Mouse (Mus musculus): ENCODE results near the gene Rbm39. TPM values are rescaled to one million over a fixed set of nuclear protein-coding genes. Genes with fewer than 3 reads are reported as not detected.
"Not testable (repeated sequence)": the region's sequence is repeated elsewhere in the genome, so short reads cannot be mapped to it uniquely, and the experiment has no call there.

Rbm39 gene
- total and polyA plus RNA-seq, 3 experiments = 282 to 795 (median 759) TPM

GRCm38 (mm10) chr2:156123731-156124130, 56.3 kb downstream of the Rbm39 start:
- TF ChIP-seq GATA2 (IDR thresholded peaks at IDR 0.05; ENCODE audit: borderline replicate concordance, low read depth, low read length) = no peak
- no peak for TF ChIP-seq TAL1 (conservative IDR thresholded peaks at IDR 0.05; ENCODE audit: low read depth, low read length)
- H3K9me3 ChIP-seq (replicated peaks) = no peaks in the 10 kb centered on the region
- no peak overlapping the region for H3K4me3 ChIP-seq (ENCODE audit: low read depth, low read length)
- DNase-seq (ENCODE audit: low spot score) = no peak
- no peak for ATAC-seq (ENCODE audit: extremely low read depth, insufficient number of reproducible peaks, low FRiP score, poor library complexity, severe bottlenecking)
- H3K4me1 ChIP-seq (ENCODE audit: insufficient read depth, low read depth, low read length) = no peaks in the 10 kb centered on the region; the same call in 1 of the 2 replicates
- H3K27me3 ChIP-seq (ENCODE audit: insufficient read depth, low read length) = no peaks in the 10 kb centered on the region
- peaks cover 63% of the 10 kb centered on the region for H3K36me3 ChIP-seq (replicated peaks)

GRCm38 (mm10) chr2:156119566-156119965, 60.5 kb downstream of the Rbm39 start:
- Histone ChIP-seq H3K9me3 (replicated peaks) (no peaks in the 10 kb centered on the region), H3K27me3 (ENCODE audit: insufficient read depth, low read length) (no peaks in the 10 kb centered on the region)
- no peak for ATAC-seq (ENCODE audit: extremely low read depth, insufficient number of reproducible peaks, low FRiP score, poor library complexity, severe bottlenecking)

GRCm38 (mm10) chr2:156112080-156112423, 68.0 kb downstream of the Rbm39 start:
- DNase-seq (ENCODE audit: low spot score) = not testable (repeated sequence)

More at GRCm38 (mm10) chr2:156119566-156119965, 60.5 kb downstream of the Rbm39 start:
- TF ChIP-seq TAL1 (conservative IDR thresholded peaks at IDR 0.05; ENCODE audit: low read depth, low read length) (no peak), GATA2 (IDR thresholded peaks at IDR 0.05; ENCODE audit: borderline replicate concordance, low read depth, low read length) (no peak), GATA1 (IDR thresholded peaks at IDR 0.05; ENCODE audit: borderline replicate concordance, low read length) (no peak), POLR2AphosphoS5 (IDR thresholded peaks at IDR 0.05; ENCODE audit: insufficient replicate concordance, low read depth, low read length) (no peak), CTCF (IDR thresholded peaks at IDR 0.05; ENCODE audit: low read depth, low read length) (no peak)
- peaks cover 24% of the 10 kb centered on the region for H3K36me3 ChIP-seq (replicated peaks)
- H3K4me1 ChIP-seq (ENCODE audit: insufficient read depth, low read depth, low read length) = no peaks in the 10 kb centered on the region
- DNase-seq (ENCODE audit: low spot score) = no peak
- no peak overlapping the region for H3K4me3 ChIP-seq (ENCODE audit: low read depth, low read length)

GRCm38 (mm10) chr2:156111358-156112079, 68.5 kb downstream of the Rbm39 start, which contains the start of the genes Cpne1 and Rbm12:
TSS of gene Cpne1 (minus strand) at chr2:156111965.
TSS of gene Rbm12 (minus strand) at chr2:156111978.
- peak; percentile 66 for ATAC-seq (ENCODE audit: extremely low read depth, insufficient number of reproducible peaks, low FRiP score, poor library complexity, severe bottlenecking)
- peak within 1 kb of the TSS; percentile 90 for H3K4me3 ChIP-seq (ENCODE audit: low read depth, low read length)
- H3K27me3 ChIP-seq (ENCODE audit: insufficient read depth, low read length) = no peaks in the 10 kb centered on the region
- H3K36me3 ChIP-seq (replicated peaks) = peaks cover 9% of the 10 kb centered on the region
- peaks cover 24% of the 10 kb centered on the region for H3K4me1 ChIP-seq (ENCODE audit: insufficient read depth, low read depth, low read length)
- H3K9me3 ChIP-seq (replicated peaks) = no peaks in the 10 kb centered on the region
- TF ChIP-seq GATA1 (IDR thresholded peaks at IDR 0.05; ENCODE audit: borderline replicate concordance, low read length) (no peak), GATA2 (IDR thresholded peaks at IDR 0.05; ENCODE audit: borderline replicate concordance, low read depth, low read length) (no peak), TAL1 (conservative IDR thresholded peaks at IDR 0.05; ENCODE audit: low read depth, low read length) (no peak), CTCF (IDR thresholded peaks at IDR 0.05; ENCODE audit: low read depth, low read length) (no peak), POLR2AphosphoS5 (IDR thresholded peaks at IDR 0.05; ENCODE audit: insufficient replicate concordance, low read depth, low read length) (no peak)
- peak; percentile 79 for DNase-seq (ENCODE audit: low spot score)

More at GRCm38 (mm10) chr2:156112080-156112423, 68.0 kb downstream of the Rbm39 start:
- H3K36me3 ChIP-seq (replicated peaks); H3K9me3 ChIP-seq (replicated peaks); H3K27me3 ChIP-seq (ENCODE audit: insufficient read depth, low read length); ATAC-seq (ENCODE audit: extremely low read depth, insufficient number of reproducible peaks, low FRiP score, poor library complexity, severe bottlenecking): not testable (repeated sequence)
- Histone ChIP-seq H3K4me1 (ENCODE audit: insufficient read depth, low read depth, low read length) (peaks cover 20% of the 10 kb centered on the region), H3K4me3 (ENCODE audit: low read depth, low read length) (peak overlapping the region; percentile 90)

- Histone ChIP-seq H3K27me3 (ENCODE audit: insufficient read depth, low read length) (no peaks in the 10 kb centered on the region), H3K4me3 (ENCODE audit: low read depth, low read length) (peak overlapping the region; percentile 90), H3K4me1 (ENCODE audit: insufficient read depth, low read depth, low read length) (peaks cover 29% of the 10 kb centered on the region), H3K9me3 (replicated peaks) (no peaks in the 10 kb centered on the region), H3K36me3 (replicated peaks) (peaks cover 15% of the 10 kb centered on the region)
- DNase-seq (ENCODE audit: low spot score) = peak; percentile 27
- ATAC-seq (ENCODE audit: extremely low read depth, insufficient number of reproducible peaks, low FRiP score, poor library complexity, severe bottlenecking) = no peak
- no peak for TF ChIP-seq GATA2 (IDR thresholded peaks at IDR 0.05; ENCODE audit: borderline replicate concordance, low read depth, low read length)
- TF ChIP-seq GATA1 (IDR thresholded peaks at IDR 0.05; ENCODE audit: borderline replicate concordance, low read length) = no peak
- no peak for TF ChIP-seq POLR2AphosphoS5 (IDR thresholded peaks at IDR 0.05; ENCODE audit: insufficient replicate concordance, low read depth, low read length)
- no peak for TF ChIP-seq TAL1 (conservative IDR thresholded peaks at IDR 0.05; ENCODE audit: low read depth, low read length)
- TF ChIP-seq CTCF (IDR thresholded peaks at IDR 0.05; ENCODE audit: low read depth, low read length) = no peak
Observed at GRCm38 (mm10) chr2:156110627-156111357, 69.2 kb downstream of the Rbm39 start.

Other genes starting within 250 kb of the Rbm39 start
- 27.8 and 29.9 TPM in 2 replicates for gene Uqcc1, start 249.9 kb downstream of the Rbm39 start, total RNA-seq (2014; fragmentation: Nextera tagmentation)
- 35.8 and 39.1 TPM in 2 replicates for gene Uqcc1, start 249.9 kb downstream of the Rbm39 start, total RNA-seq (2017)
- 4.2 TPM in 2 replicates for gene Uqcc1, start 249.9 kb downstream of the Rbm39 start, polyA plus RNA-seq (2012)
- 0.60 TPM in 1 of 2 replicates, not detected in the other for gene Gm15557, start 239.5 kb downstream of the Rbm39 start, total RNA-seq (2014; fragmentation: Nextera tagmentation)
- gene Gm15557, start 239.5 kb downstream of the Rbm39 start, total RNA-seq (2017) = 0.11 TPM in 1 of 2 replicates, not detected in the other
- gene Gm15557, start 239.5 kb downstream of the Rbm39 start, polyA plus RNA-seq (2012) = 0.05 and 0.06 TPM in 2 replicates
- 2.2 TPM in 1 of 2 replicates, not detected in the other for gene Gdf5, start 234.9 kb downstream of the Rbm39 start, total RNA-seq (2014; fragmentation: Nextera tagmentation)
- gene Gdf5, start 234.9 kb downstream of the Rbm39 start, total RNA-seq (2017) = 0.06 and 0.11 TPM in 2 replicates
- not detected in 2 replicates for gene Gdf5, start 234.9 kb downstream of the Rbm39 start, polyA plus RNA-seq (2012)
- gene Cep250, start 223.8 kb downstream of the Rbm39 start, total RNA-seq (2014; fragmentation: Nextera tagmentation) = 11.6 and 12.3 TPM in 2 replicates
- 49.2 and 54.7 TPM in 2 replicates for gene Cep250, start 223.8 kb downstream of the Rbm39 start, total RNA-seq (2017)
- 17.3 and 19.9 TPM in 2 replicates for gene Cep250, start 223.8 kb downstream of the Rbm39 start, polyA plus RNA-seq (2012)
- gene 6430550D23Rik, start 172.3 kb downstream of the Rbm39 start, total RNA-seq (2014; fragmentation: Nextera tagmentation) = 2.3 and 2.4 TPM in 2 replicates
- gene 6430550D23Rik, start 172.3 kb downstream of the Rbm39 start, total RNA-seq (2017) = 0.71 and 1.6 TPM in 2 replicates
- gene 6430550D23Rik, start 172.3 kb downstream of the Rbm39 start, polyA plus RNA-seq (2012) = 0.23 and 0.33 TPM in 2 replicates
- gene Ergic3, start 172.2 kb downstream of the Rbm39 start, total RNA-seq (2014; fragmentation: Nextera tagmentation) = 189 and 215 TPM in 2 replicates
- gene Ergic3, start 172.2 kb downstream of the Rbm39 start, total RNA-seq (2017) = 52.9 and 58.0 TPM in 2 replicates
- 42.6 and 51.8 TPM in 2 replicates for gene Ergic3, start 172.2 kb downstream of the Rbm39 start, polyA plus RNA-seq (2012)
- gene Fer1l4, start 127.3 kb downstream of the Rbm39 start, total RNA-seq (2014; fragmentation: Nextera tagmentation) = 0.53 TPM in 1 of 2 replicates, not detected in the other
- not detected in 2 replicates for gene Fer1l4, start 127.3 kb downstream of the Rbm39 start, total RNA-seq (2017)
- gene Fer1l4, start 127.3 kb downstream of the Rbm39 start, polyA plus RNA-seq (2012) = not detected in 2 replicates
- 1.4 and 4.9 TPM in 2 replicates for gene Spag4, start 115.1 kb downstream of the Rbm39 start, total RNA-seq (2014; fragmentation: Nextera tagmentation)
- 0.64 and 0.93 TPM in 2 replicates for gene Spag4, start 115.1 kb downstream of the Rbm39 start, total RNA-seq (2017)
- 0.82 and 1.3 TPM in 2 replicates for gene Spag4, start 115.1 kb downstream of the Rbm39 start, polyA plus RNA-seq (2012)
- 43.2 and 63.3 TPM in 2 replicates for gene Cpne1, start 68.3 kb downstream of the Rbm39 start, total RNA-seq (2014; fragmentation: Nextera tagmentation)
- gene Cpne1, start 68.3 kb downstream of the Rbm39 start, total RNA-seq (2017) = 40.1 and 42.0 TPM in 2 replicates
- 55.9 and 73.7 TPM in 2 replicates for gene Cpne1, start 68.3 kb downstream of the Rbm39 start, polyA plus RNA-seq (2012)
- gene Rbm12, start 68.3 kb downstream of the Rbm39 start, total RNA-seq (2014; fragmentation: Nextera tagmentation) = 50.5 and 67.5 TPM in 2 replicates
- gene Rbm12, start 68.3 kb downstream of the Rbm39 start, total RNA-seq (2017) = 25.4 and 39.7 TPM in 2 replicates
- gene Rbm12, start 68.3 kb downstream of the Rbm39 start, polyA plus RNA-seq (2012) = 5.6 TPM in 2 replicates
- 17.3 and 17.6 TPM in 2 replicates for gene Gm28036, start 53.1 kb downstream of the Rbm39 start, total RNA-seq (2014; fragmentation: Nextera tagmentation)
- gene Gm28036, start 53.1 kb downstream of the Rbm39 start, total RNA-seq (2017) = 12.0 and 15.6 TPM in 2 replicates
- gene Gm28036, start 53.1 kb downstream of the Rbm39 start, polyA plus RNA-seq (2012) = 9.0 and 13.5 TPM in 2 replicates
- gene Romo1, start 36.2 kb downstream of the Rbm39 start, total RNA-seq (2014; fragmentation: Nextera tagmentation) = 99.3 and 127 TPM in 2 replicates
- gene Romo1, start 36.2 kb downstream of the Rbm39 start, total RNA-seq (2017) = 38.4 and 52.4 TPM in 2 replicates
- gene Romo1, start 36.2 kb downstream of the Rbm39 start, polyA plus RNA-seq (2012) = 300 and 385 TPM in 2 replicates
- 27.9 and 33.9 TPM in 2 replicates for gene Nfs1, start 36.1 kb downstream of the Rbm39 start, total RNA-seq (2014; fragmentation: Nextera tagmentation)
- gene Nfs1, start 36.1 kb downstream of the Rbm39 start, total RNA-seq (2017) = 46.2 and 49.1 TPM in 2 replicates
- 31.4 and 36.3 TPM in 2 replicates for gene Nfs1, start 36.1 kb downstream of the Rbm39 start, polyA plus RNA-seq (2012)
- 63.5 and 63.9 TPM in 2 replicates for gene Phf20, start 16.2 kb upstream of the Rbm39 start, total RNA-seq (2014; fragmentation: Nextera tagmentation)
- 45.8 and 48.2 TPM in 2 replicates for gene Phf20, start 16.2 kb upstream of the Rbm39 start, total RNA-seq (2017)
- 29.5 and 37.8 TPM in 2 replicates for gene Phf20, start 16.2 kb upstream of the Rbm39 start, polyA plus RNA-seq (2012)
- 21.5 and 22.6 TPM in 2 replicates for gene Cnbd2, start 132.1 kb upstream of the Rbm39 start, total RNA-seq (2014; fragmentation: Nextera tagmentation)
- 11.5 and 13.9 TPM in 2 replicates for gene Cnbd2, start 132.1 kb upstream of the Rbm39 start, total RNA-seq (2017)
- gene Cnbd2, start 132.1 kb upstream of the Rbm39 start, polyA plus RNA-seq (2012) = 0.43 and 1.4 TPM in 2 replicates
- 11.6 and 12.2 TPM in 2 replicates for gene Scand1, start 132.5 kb upstream of the Rbm39 start, total RNA-seq (2014; fragmentation: Nextera tagmentation)
- gene Scand1, start 132.5 kb upstream of the Rbm39 start, total RNA-seq (2017) = 243 and 516 TPM in 2 replicates
- gene Scand1, start 132.5 kb upstream of the Rbm39 start, polyA plus RNA-seq (2012) = 844 and 1,244 TPM in 2 replicates
- 1.4 and 8.4 TPM in 2 replicates for gene Epb41l1, start 240.7 kb upstream of the Rbm39 start, total RNA-seq (2014; fragmentation: Nextera tagmentation)
- gene Epb41l1, start 240.7 kb upstream of the Rbm39 start, total RNA-seq (2017) = 0.06 and 0.44 TPM in 2 replicates
- gene Epb41l1, start 240.7 kb upstream of the Rbm39 start, polyA plus RNA-seq (2012) = 0.09 TPM in 1 of 2 replicates, not detected in the other

Data from G1E (cell line).